Mouse (Mus musculus) stomach, postnatal 0 days (tissue): ENCODE results near the gene Olfr373.

ENCODE experiments used
- CTCF ChIP-seq: IDR thresholded peaks from 2 replicates; pipeline ENCODE4 v1.5.1; 2016; ENCODE audit warnings: antibody characterized with exemption, low read depth, mild to moderate bottlenecking, moderate library complexity
- EP300 ChIP-seq: optimal IDR thresholded peaks from 2 replicates; pipeline ENCODE3; 2016; ENCODE audit warnings: antibody characterized with exemption

DNA sequence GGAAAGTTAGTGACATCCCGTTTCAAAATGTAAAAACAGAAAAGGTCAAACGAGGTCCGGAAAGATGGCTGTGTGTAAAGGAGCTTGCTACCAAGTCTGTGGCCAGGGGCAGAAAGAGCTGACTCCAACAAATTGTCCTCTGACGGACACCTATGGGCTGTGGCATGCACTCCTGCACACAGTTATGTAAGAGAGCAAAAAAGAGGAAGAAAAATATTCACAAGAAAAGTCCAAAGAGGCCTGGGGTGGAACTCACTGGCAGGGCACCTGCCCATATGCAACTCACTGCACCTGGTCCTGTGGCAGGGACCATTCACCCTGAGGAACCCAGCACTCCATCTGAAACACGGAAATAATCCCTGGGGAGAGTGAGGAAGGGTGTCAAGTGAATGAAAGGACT, 1.8 kb downstream of the Olfr373 start:
- TF ChIP-seq CTCF (no peak), EP300 (no peak)
